Mouse (Mus musculus) bone marrow macrophage, adult 2 months (primary cell): ENCODE data around the gene Wsb1.

Source experiments
- CTCF ChIP-seq: IDR thresholded peaks from 2 replicates; pipeline ENCODE4 v1.5.1; 2012; ENCODE audit warnings: low read depth, mild to moderate bottlenecking, low read length, moderate library complexity
- POLR2A ChIP-seq: IDR thresholded peaks from 2 replicates; pipeline ENCODE4 v1.6.1; 2012; ENCODE audit warnings: mild to moderate bottlenecking, low read depth, low read length, borderline replicate concordance

DNA sequence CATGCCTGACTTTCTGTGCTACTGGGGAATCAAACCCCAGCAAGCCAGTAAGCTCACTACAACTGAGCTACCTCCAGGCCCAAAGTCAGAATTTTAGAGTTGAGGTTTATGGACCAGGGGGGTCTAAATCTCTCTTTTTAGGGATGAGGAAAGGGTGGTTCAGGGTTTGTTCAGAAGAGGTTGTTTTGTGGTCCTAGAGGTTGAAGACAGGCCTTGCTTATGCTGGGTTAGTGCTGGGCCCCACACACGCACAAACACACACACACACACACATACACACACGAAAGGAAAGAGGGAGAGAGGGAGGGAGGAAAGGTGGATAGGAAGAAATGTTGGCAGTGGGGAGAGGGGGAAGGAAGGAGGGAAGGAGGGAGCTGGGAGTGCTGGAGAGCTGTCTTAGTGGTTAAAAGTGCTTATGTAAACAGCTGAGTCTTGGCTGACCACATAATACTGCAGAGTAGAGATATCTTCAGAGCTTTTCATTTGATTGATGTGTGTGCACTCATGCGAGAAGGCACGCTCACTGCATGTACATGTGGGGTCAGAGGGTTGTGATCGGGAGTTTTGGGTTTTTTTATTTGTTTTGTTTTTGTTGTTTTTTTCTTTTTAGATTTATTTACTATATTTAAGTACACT is 42.5 kb upstream of the Wsb1 start, which contains the start of gene Gm9964:
- TF ChIP-seq CTCF (no peak), POLR2A (no peak)
